Mouse (Mus musculus) hindbrain, embryonic 15.5 days (tissue): ENCODE results near the gene Gm20662. TPM values are rescaled to one million over a fixed set of nuclear protein-coding genes. Genes with fewer than 3 reads are reported as not detected.
A peak's percentile ranks its signal among the peaks of the same experiment; 100 is the strongest.

ENCODE experiments used
- ATAC-seq: fragments of 200-750 bp; cut with Nextera tagmentation; 2 replicates; pipeline ENCODE4 v1.8.0; 2017; ENCODE audit warnings: low read depth, moderate number of reproducible peaks, moderate TSS enrichment; ENCODE audit not compliant: low FRiP score
- H3K27ac ChIP-seq: fragments of 300-500 bp; sonication (generic); replicated peaks from 2 replicates; pipeline ENCODE4 v1.5.1; 2015; ENCODE audit warnings: mild to moderate bottlenecking, inconsistent platforms
- H3K27me3 ChIP-seq: fragments of 300-500 bp; sonication (generic); 2 replicates; pipeline ENCODE4 v1.6.1; 2015; ENCODE audit warnings: control low read depth, inconsistent platforms
- H3K36me3 ChIP-seq: fragments of 300-500 bp; sonication (generic); 2 replicates; pipeline ENCODE4 v1.6.1; 2015; ENCODE audit warnings: control low read depth, inconsistent platforms
- H3K4me1 ChIP-seq: fragments of 300-500 bp; sonication (generic); replicated peaks from 2 replicates; pipeline ENCODE4 v1.6.1; 2015; ENCODE audit warnings: control low read depth, inconsistent platforms
- H3K4me2 ChIP-seq: fragments of 300-500 bp; sonication (generic); 2 replicates; pipeline ENCODE4 v1.6.1; 2015; ENCODE audit warnings: moderate library complexity, mild to moderate bottlenecking, inconsistent platforms
- H3K4me3 ChIP-seq: fragments of 300-500 bp; sonication (generic); 2 replicates; pipeline ENCODE4 v1.5.1; 2015; ENCODE audit warnings: mild to moderate bottlenecking, inconsistent platforms
- H3K9ac ChIP-seq: fragments of 300-500 bp; sonication (generic); 2 replicates; pipeline ENCODE4 v1.6.1; 2015; ENCODE audit warnings: inconsistent platforms
- H3K9me3 ChIP-seq: fragments of 300-500 bp; sonication (generic); 2 replicates; pipeline ENCODE4 v1.6.1; 2016; ENCODE audit warnings: control low read depth, inconsistent platforms
- WGBS: fragments of 180-500 bp; shearing (Covaris S2); methylation state at CpG from one replicate; pipeline ENCODE4 v1.1.7; 2015; 5-methylcytosine and 5-hydroxymethylcytosine counted together
- polyA plus RNA-seq: library from polyadenylated mRNA; unstranded; fragments of >200 nt; fragmentation: Nextera tagmentation; extraction: Ambion mirVana; gene quantifications from 2 replicates; pipeline ENCODE4 v1.2.1, GENCODE M21; 2015

The Gm20662 gene
- polyA plus RNA-seq, 1 experiment from 2014 or later = not detected

- Histone ChIP-seq H3K9me3 (no peaks in the 10 kb centered on the region), H3K27ac (no peak overlapping the region), H3K4me3 (no peak overlapping the region), H3K27me3 (no peaks in the 10 kb centered on the region), H3K4me2 (no peak overlapping the region), H3K9ac (no peak overlapping the region), H3K36me3 (peaks cover 52% of the 10 kb centered on the region), H3K4me1 (no peaks in the 10 kb centered on the region)
- no peak for ATAC-seq
- WGBS = 94% methylated on average over 3 of the region's 3 CpGs
These were observed 31.7 kb downstream of the Gm20662 start for GRCm38 (mm10) chr9:108027867-108028266.

- H3K4me3 ChIP-seq = no peak overlapping the region
- no peak for ATAC-seq
- no peaks in the 10 kb centered on the region for H3K4me1 ChIP-seq
- no peak overlapping the region for H3K9ac ChIP-seq
- H3K9me3 ChIP-seq = no peaks in the 10 kb centered on the region
- 91% methylated on average over 5 of the region's 5 CpGs for WGBS
- no peak overlapping the region for H3K27ac ChIP-seq
- peaks cover 40% of the 10 kb centered on the region for H3K36me3 ChIP-seq
- H3K27me3 ChIP-seq = no peaks in the 10 kb centered on the region
- no peak overlapping the region for H3K4me2 ChIP-seq
These were observed 36.0 kb downstream of the Gm20662 start for GRCm38 (mm10) chr9:108032126-108032525.

GRCm38 (mm10) chr9:108035331-108036156, 39.4 kb downstream of the Gm20662 start:
- Histone ChIP-seq H3K9ac (no peak overlapping the region), H3K4me1 (no peaks in the 10 kb centered on the region), H3K27ac (no peak overlapping the region), H3K27me3 (no peaks in the 10 kb centered on the region), H3K36me3 (peaks cover 46% of the 10 kb centered on the region), H3K9me3 (no peaks in the 10 kb centered on the region), H3K4me3 (no peak overlapping the region), H3K4me2 (no peak overlapping the region)
- 97% methylated on average over 2 of the region's 2 CpGs for WGBS
- ATAC-seq = no peak

- peaks cover 18% of the 10 kb centered on the region for H3K4me1 ChIP-seq
- H3K9ac ChIP-seq = no peak overlapping the region
- no peak for ATAC-seq
- H3K36me3 ChIP-seq = peaks cover 59% of the 10 kb centered on the region
- whole genome bisulfite sequencing = over 99% methylated on average over 8 of the region's 8 CpGs
- H3K9me3 ChIP-seq = no peaks in the 10 kb centered on the region
- no peak overlapping the region for H3K4me2 ChIP-seq
- H3K4me3 ChIP-seq = no peak overlapping the region
- no peak overlapping the region for H3K27ac ChIP-seq
- H3K27me3 ChIP-seq = no peaks in the 10 kb centered on the region
These were observed 48.8 kb downstream of the Gm20662 start for GRCm38 (mm10) chr9:108044751-108045492.

GRCm38 (mm10) chr9:108046582-108046981, 50.4 kb downstream of the Gm20662 start:
- Histone ChIP-seq H3K4me3 (no peak overlapping the region), H3K36me3 (peaks cover 51% of the 10 kb centered on the region), H3K27ac (no peak overlapping the region), H3K9me3 (no peaks in the 10 kb centered on the region), H3K27me3 (no peaks in the 10 kb centered on the region), H3K9ac (no peak overlapping the region), H3K4me2 (no peak overlapping the region), H3K4me1 (peaks cover 27% of the 10 kb centered on the region)
- no peak for ATAC-seq
- WGBS = 94% methylated on average over 4 of the region's 4 CpGs

GRCm38 (mm10) chr9:108047601-108048565, 51.7 kb downstream of the Gm20662 start:
- peak overlapping the region; percentile 27 for H3K9ac ChIP-seq
- WGBS = 51% methylated on average over 17 of the region's 17 CpGs

GRCm38 (mm10) chr9:108048566-108048955, 52.4 kb downstream of the Gm20662 start:
- Histone ChIP-seq H3K9me3 (no peaks in the 10 kb centered on the region), H3K4me2 (peak overlapping the region; percentile 89), H3K36me3 (peaks cover 35% of the 10 kb centered on the region), H3K27me3 (no peaks in the 10 kb centered on the region), H3K4me1 (peaks cover 38% of the 10 kb centered on the region), H3K9ac (peak overlapping the region; percentile 27), H3K4me3 (peak overlapping the region; percentile 54), H3K27ac (peak overlapping the region; percentile 78)
- under 1% methylated on average over 19 of the region's 19 CpGs for WGBS
- peak; percentile 35 for ATAC-seq

More at GRCm38 (mm10) chr9:108047601-108048565, 51.7 kb downstream of the Gm20662 start:
- Histone ChIP-seq H3K4me3 (peak overlapping the region; percentile 54), H3K36me3 (peaks cover 41% of the 10 kb centered on the region), H3K9me3 (no peaks in the 10 kb centered on the region), H3K27ac (peak overlapping the region; percentile 78), H3K27me3 (no peaks in the 10 kb centered on the region), H3K4me1 (peaks cover 34% of the 10 kb centered on the region), H3K4me2 (peak overlapping the region; percentile 89)
- ATAC-seq = no peak

GRCm38 (mm10) chr9:108049016-108049455, 52.9 kb downstream of the Gm20662 start, which contains the start of gene Gmppb:
Gmppb (plus strand) TSS chr9:108049242.
- WGBS = under 1% methylated on average over 37 of the region's 39 CpGs

GRCm38 (mm10) chr9:108049561-108050251, 53.6 kb downstream of the Gm20662 start:
- Histone ChIP-seq H3K9ac (peak overlapping the region; percentile 64), H3K9me3 (no peaks in the 10 kb centered on the region), H3K4me3 (peak overlapping the region; percentile 54), H3K36me3 (peaks cover 32% of the 10 kb centered on the region), H3K4me1 (peaks cover 38% of the 10 kb centered on the region), H3K4me2 (peak overlapping the region; percentile 89), H3K27ac (peak overlapping the region; percentile 81), H3K27me3 (no peaks in the 10 kb centered on the region)
- peak; percentile 6 for ATAC-seq
- 44% methylated on average over 15 of the region's 15 CpGs for WGBS

More at GRCm38 (mm10) chr9:108049016-108049455, 52.9 kb downstream of the Gm20662 start, which contains the start of gene Gmppb:
- peak within 1 kb of the TSS; percentile 64 for H3K9ac ChIP-seq
- peak within 1 kb of the TSS; percentile 89 for H3K4me2 ChIP-seq
- H3K27me3 ChIP-seq = no peaks in the 10 kb centered on the region
- H3K4me1 ChIP-seq = peaks cover 38% of the 10 kb centered on the region
- ATAC-seq = peak; percentile 95
- peak within 1 kb of the TSS; percentile 54 for H3K4me3 ChIP-seq
- peaks cover 34% of the 10 kb centered on the region for H3K36me3 ChIP-seq
- H3K27ac ChIP-seq = peak within 1 kb of the TSS; percentile 81
- no peaks in the 10 kb centered on the region for H3K9me3 ChIP-seq

GRCm38 (mm10) chr9:108051184-108051930, 55.2 kb downstream of the Gm20662 start:
- Histone ChIP-seq H3K9me3 (no peaks in the 10 kb centered on the region), H3K27ac (no peak overlapping the region), H3K9ac (no peak overlapping the region), H3K4me2 (no peak overlapping the region), H3K36me3 (peaks cover 18% of the 10 kb centered on the region), H3K27me3 (no peaks in the 10 kb centered on the region), H3K4me1 (peaks cover 38% of the 10 kb centered on the region), H3K4me3 (no peak overlapping the region)
- ATAC-seq = no peak
- WGBS = 92% methylated on average over 15 of the region's 15 CpGs
